8 mouse cellular contexts compared by ENCODE assay signal in genomic region chr10:79096706-79097105, GRCm38 (mm10). TPM values are rescaled to one million over a fixed set of nuclear protein-coding genes. Genes with fewer than 3 reads are reported as not detected.
DNase-seq lines count a peak whose midpoint lies in the region; ATAC-seq and TF ChIP-seq lines count a peak whose summit lies in the region.

No protein-coding gene starts in this region.

- H3K9me3 ChIP-seq in erythroblast, embryonic 14.5 days (ENCODE audit: control insufficient read depth, low read length), result peaks cover 1% of the 10 kb centered on the region; the same call in 1 of the 2 replicates
- no peaks in the 10 kb centered on the region for H3K9me3 ChIP-seq in forebrain, embryonic 13.5 days (replicated peaks)
- H3K9me3 ChIP-seq in liver, embryonic 12.5 days (replicated peaks), result no peaks in the 10 kb centered on the region

- WGBS in forebrain, embryonic 13.5 days, result 8% methylated on average over 2 of the region's 2 CpGs
- WGBS in liver, embryonic 12.5 days (ENCODE audit: insufficient replicate concordance), result 6% methylated on average over 2 of the region's 2 CpGs

- peak overlapping the region; percentile 99 for H3ac ChIP-seq in C2C12 (ENCODE audit: control insufficient read depth, insufficient read length, low read depth)

- peak overlapping the region; percentile 98 for H3K9ac ChIP-seq in forebrain, embryonic 13.5 days
- H3K9ac ChIP-seq in liver, embryonic 12.5 days, result peak overlapping the region; percentile 75

- peaks cover 18% of the 10 kb centered on the region for H3K36me3 ChIP-seq in erythroblast, embryonic 14.5 days (ENCODE audit: control insufficient read depth)
- H3K36me3 ChIP-seq in C2C12 (ENCODE audit: control insufficient read depth, insufficient read depth), result peaks cover 32% of the 10 kb centered on the region
- peaks cover 25% of the 10 kb centered on the region for H3K36me3 ChIP-seq in forebrain, embryonic 13.5 days (ENCODE audit: poor library complexity, severe bottlenecking)
- peaks cover 23% of the 10 kb centered on the region for H3K36me3 ChIP-seq in liver, embryonic 12.5 days

- peak overlapping the region; percentile 85 for H3K4me3 ChIP-seq in erythroblast, embryonic 14.5 days (replicated peaks)
- peak overlapping the region; percentile 64 for H3K4me3 ChIP-seq in C2C12 (ENCODE audit: insufficient read depth, poor library complexity, severe bottlenecking)
- peak overlapping the region; percentile 83 for H3K4me3 ChIP-seq in forebrain, embryonic 13.5 days
- peak overlapping the region; percentile 70 for H3K4me3 ChIP-seq in liver, embryonic 12.5 days

- peaks cover 23% of the 10 kb centered on the region for H3K79me3 ChIP-seq in C2C12 (ENCODE audit: low read depth)

- no peak for DNase-seq in MN1 (ENCODE audit: low spot score)
- no peak for DNase-seq in layer of hippocampus, adult 9-10 months (ENCODE audit: low spot score)
- no peak for DNase-seq in layer of hippocampus, postnatal 36 days

- H3K27ac ChIP-seq in forebrain, embryonic 13.5 days, result peak overlapping the region; percentile 99
- peak overlapping the region; percentile 76 for H3K27ac ChIP-seq in liver, embryonic 12.5 days

- peaks cover 34% of the 10 kb centered on the region for H3K79me2 ChIP-seq in C2C12 (ENCODE audit: control insufficient read depth, insufficient read depth)

- peaks cover 8% of the 10 kb centered on the region for H3K4me1 ChIP-seq in erythroblast, embryonic 14.5 days (ENCODE audit: control insufficient read depth)
- H3K4me1 ChIP-seq in forebrain, embryonic 13.5 days, result peaks cover 26% of the 10 kb centered on the region
- peaks cover 18% of the 10 kb centered on the region for H3K4me1 ChIP-seq in liver, embryonic 12.5 days

- peak overlapping the region; percentile 82 for H3K4me2 ChIP-seq in forebrain, embryonic 13.5 days
- H3K4me2 ChIP-seq in liver, embryonic 12.5 days, result peak overlapping the region; percentile 68

- no peak for TF ChIP-seq CTCF in C2C12 (IDR thresholded peaks at IDR 0.05; ENCODE audit: control insufficient read depth, insufficient read depth, insufficient read length)

- no peak for ATAC-seq in erythroblast, adult 5-6 weeks (replicated peaks; ENCODE audit: low FRiP score, poor library complexity, severe bottlenecking)
- no peak for ATAC-seq in forebrain, embryonic 13.5 days
- ATAC-seq in liver, embryonic 12.5 days, result no peak

- peaks cover 2% of the 10 kb centered on the region; the same call in 1 of the 2 replicates for H3K27me3 ChIP-seq in erythroblast, embryonic 14.5 days (ENCODE audit: control insufficient read depth)
- no peaks in the 10 kb centered on the region for H3K27me3 ChIP-seq in C2C12 (ENCODE audit: control insufficient read depth, insufficient read depth, insufficient read length)
- H3K27me3 ChIP-seq in forebrain, embryonic 13.5 days, result no peaks in the 10 kb centered on the region
- H3K27me3 ChIP-seq in liver, embryonic 12.5 days (replicated peaks), result 0 out of 2 replicates have a peak, but pooled peaks cover 4% of the 10 kb centered on the region

TF ChIP-seq in C2C12, 6 proteins besides CTCF, POLR2A, EP300 and RAD21:
- TF ChIP-seq USF1 (IDR thresholded peaks at IDR 0.05; ENCODE audit: low read depth) (no peak), MYOD1 (IDR thresholded peaks at IDR 0.05; ENCODE audit: control insufficient read depth, insufficient read length, low read depth) (no peak), MYOG (IDR thresholded peaks at IDR 0.05; ENCODE audit: control insufficient read depth, extremely low read depth, insufficient read length) (no peak), CEBPB (IDR thresholded peaks at IDR 0.05; ENCODE audit: low read depth) (no peak), MAX (IDR thresholded peaks at IDR 0.05) (no peak), FOSL1 (IDR thresholded peaks at IDR 0.05; ENCODE audit: insufficient read depth, low read length, poor library complexity, severe bottlenecking) (no peak)

RNA-seq across cellular contexts. Expression of gene 2610008E11Rik, which starts 0.7 kb away (rescaled TPM):
- 0.01 and 0.03 TPM in 2 replicates for polyA plus RNA-seq in erythroblast, embryonic 14.5 days (2012)
- total RNA-seq in erythroblast, adult 5-6 weeks (2015; ENCODE audit: low replicate concordance), result 4.0 and 8.4 TPM in 2 replicates
- 5.3 and 12.1 TPM in 2 replicates for total RNA-seq in erythroblast, adult 5-6 weeks (2017; ENCODE audit: low replicate concordance)
- 1.7 TPM for polyA plus RNA-seq in C2C12 (2012; fragmentation: generic; extraction: Trizol)
- polyA plus RNA-seq in forebrain, embryonic 13.5 days (2015; fragmentation: Nextera tagmentation; extraction: Ambion mirVana), result 45.3 and 51.6 TPM in 2 replicates
- polyA plus RNA-seq in liver, embryonic 12.5 days (2016; fragmentation: Nextera tagmentation; extraction: Ambion mirVana), result 5.8 and 6.0 TPM in 2 replicates
- total RNA-seq in layer of hippocampus, postnatal 36 days (2021), result 10 to 100 TPM; 24.3 to 26.7 TPM

RNA-seq across cellular contexts. Expression of gene Vmn2r80, which starts 51.9 kb away (rescaled TPM):
- polyA plus RNA-seq in erythroblast, embryonic 14.5 days (2012), result not detected in 2 replicates
- not detected in 2 replicates for total RNA-seq in erythroblast, adult 5-6 weeks (2015; ENCODE audit: low replicate concordance)
- not detected in 2 replicates for total RNA-seq in erythroblast, adult 5-6 weeks (2017; ENCODE audit: low replicate concordance)
- polyA plus RNA-seq in C2C12 (2012; fragmentation: generic; extraction: Trizol), result not detected
- polyA plus RNA-seq in forebrain, embryonic 13.5 days (2015; fragmentation: Nextera tagmentation; extraction: Ambion mirVana), result not detected in 2 replicates
- not detected in 2 replicates for polyA plus RNA-seq in liver, embryonic 12.5 days (2016; fragmentation: Nextera tagmentation; extraction: Ambion mirVana)
- total RNA-seq in layer of hippocampus, postnatal 36 days (2021), result not detected
